Mouse (Mus musculus): ENCODE data around the gene Nup98.

Gene Nup98

DNA sequence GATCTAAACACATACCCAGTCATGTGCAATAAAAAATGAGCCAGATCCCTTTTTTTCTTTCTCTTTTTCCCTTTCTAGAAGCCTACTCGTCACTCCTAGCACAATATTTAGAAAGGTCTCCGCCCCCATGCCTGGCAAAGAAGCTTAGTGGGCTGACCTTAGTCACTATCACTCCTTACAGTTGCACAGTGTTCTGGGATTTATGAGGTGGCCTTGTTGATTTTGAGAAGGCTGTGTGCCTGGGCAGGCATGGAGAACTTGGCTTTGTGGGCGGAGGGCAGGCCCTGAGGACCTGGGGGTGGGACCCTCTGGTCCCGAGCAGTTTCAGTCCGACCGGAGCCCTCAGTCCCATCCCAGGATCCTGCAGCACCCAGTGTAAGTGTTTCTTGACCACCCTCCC lies 19.8 kb upstream of the Nup98 start:
- no peak for DNase-seq (ENCODE audit: low read depth)

DNA sequence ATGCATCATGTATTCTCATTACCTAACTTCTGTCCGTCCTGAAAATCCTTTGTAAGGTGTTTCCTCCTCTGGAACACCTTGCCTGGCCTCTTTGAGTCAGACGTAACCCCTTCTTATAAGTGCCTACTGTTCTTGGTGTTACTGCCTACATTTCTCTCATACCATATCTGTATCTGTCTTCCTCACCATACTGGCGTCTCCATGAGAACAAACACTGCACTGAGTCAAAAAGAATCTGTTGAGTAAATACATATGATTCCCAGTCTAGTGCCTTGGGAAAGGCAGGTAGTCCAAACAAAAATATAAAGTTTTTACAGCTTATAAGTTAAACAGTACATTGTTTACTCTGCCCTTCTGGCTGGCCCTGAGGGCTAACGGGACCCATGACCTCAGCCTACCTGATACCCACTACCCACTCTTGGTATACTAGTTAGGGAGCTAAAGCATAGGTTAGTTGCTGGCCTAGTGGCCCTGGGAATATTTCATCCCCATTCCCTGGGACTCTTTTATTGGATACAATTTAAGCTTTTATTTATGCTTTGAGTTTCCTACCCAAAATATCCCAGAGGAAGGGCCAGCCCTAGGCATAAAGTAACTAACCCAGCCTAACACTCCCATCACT lies 18.2 kb upstream of the Nup98 start:
- DNase-seq (ENCODE audit: low read depth): no peak

DNA sequence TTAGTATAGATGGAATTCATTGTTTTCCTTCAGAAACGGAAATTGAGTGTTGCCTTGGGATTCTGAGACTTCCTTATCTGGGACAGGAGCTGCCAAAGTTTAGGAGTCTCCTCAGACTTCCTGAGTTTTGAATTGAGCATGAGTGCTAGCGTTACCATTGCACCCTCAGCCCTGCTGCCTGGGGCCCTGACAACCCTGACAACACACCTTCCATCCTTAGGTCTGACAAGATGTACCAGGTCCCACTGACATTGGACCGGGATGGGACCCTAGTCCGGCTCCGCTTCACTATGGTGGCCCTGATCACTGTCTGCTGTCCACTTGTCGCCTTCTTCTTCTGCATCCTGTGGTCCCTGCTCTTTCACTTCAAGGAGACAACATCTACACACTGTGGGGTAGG lies 16.1 kb upstream of the Nup98 start:
- no peak for DNase-seq (ENCODE audit: low read depth)

DNA sequence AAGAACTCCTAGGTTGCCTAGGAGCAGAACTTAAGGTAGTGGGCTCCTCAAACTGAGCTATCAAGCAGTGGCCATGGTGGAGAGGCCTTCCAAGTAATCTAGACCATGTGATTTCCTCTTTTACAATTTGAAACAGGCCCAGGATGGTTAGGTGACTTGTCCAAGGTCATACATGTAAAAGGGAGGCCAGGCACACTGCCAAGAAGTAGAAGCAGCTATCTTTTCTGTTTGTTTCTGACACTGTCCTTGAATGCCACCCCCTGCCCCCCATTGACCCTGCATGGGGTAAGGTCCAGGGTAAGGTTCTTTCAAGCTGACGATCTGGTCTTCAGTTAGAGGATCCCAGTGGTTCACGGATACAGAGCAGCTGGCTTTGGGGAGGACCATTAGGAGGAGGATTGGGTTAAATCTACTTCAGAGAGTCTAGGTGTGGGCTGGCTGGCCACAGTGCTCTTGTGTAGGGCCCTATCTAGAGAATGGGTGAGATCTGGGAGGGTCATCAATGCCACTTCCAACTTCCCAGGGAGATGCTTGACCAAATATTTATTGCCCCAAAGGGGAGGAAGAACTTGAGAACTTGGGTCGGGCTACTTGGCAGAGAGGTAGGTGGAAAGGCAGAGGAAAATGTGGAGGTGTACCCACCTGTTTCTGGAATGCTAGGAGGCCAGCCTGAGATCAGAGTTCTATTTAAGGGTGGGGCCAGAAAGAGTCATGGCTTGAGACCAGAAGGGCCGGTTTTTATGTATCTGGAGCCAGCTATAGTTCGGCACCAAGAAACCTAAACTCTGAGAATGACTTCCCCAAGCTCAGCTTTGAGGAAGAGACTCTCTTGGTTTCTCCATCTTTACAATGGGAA lies 14.1 kb upstream of the Nup98 start:
- DNase-seq (ENCODE audit: low read depth): no peak

- no peak for DNase-seq (ENCODE audit: low read depth)
These were observed 13.0 kb upstream of the Nup98 start for GRCm38 (mm10) chr7:102222830-102223556.

- DNase-seq (ENCODE audit: low read depth): no peak
These were observed 12.4 kb upstream of the Nup98 start for GRCm38 (mm10) chr7:102222336-102222735.

DNA sequence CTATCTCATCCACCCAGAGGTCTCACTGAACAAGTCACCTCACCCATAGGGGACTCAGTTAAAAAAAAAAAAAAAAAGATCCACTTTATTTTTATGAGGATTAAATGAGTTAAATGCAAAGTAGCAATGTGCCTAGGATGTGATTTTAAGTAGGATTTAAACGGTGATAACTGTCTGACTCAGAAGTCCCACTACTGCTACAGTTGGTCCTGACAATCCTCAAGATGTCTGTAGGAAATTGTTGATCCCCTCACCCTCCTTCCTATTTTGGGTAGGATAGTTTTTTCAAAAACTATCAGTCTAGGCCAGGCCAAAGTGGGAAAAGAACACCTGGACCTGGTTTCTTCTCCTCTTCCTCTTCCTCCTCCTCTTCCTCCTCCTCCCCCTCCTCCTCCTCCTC lies 11.9 kb upstream of the Nup98 start:
- no peak for DNase-seq (ENCODE audit: low read depth)

GRCm38 (mm10) chr7:102211071-102211470 lies 1.1 kb upstream of the Nup98 start:
- DNase-seq (ENCODE audit: low read depth): no peak

DNA sequence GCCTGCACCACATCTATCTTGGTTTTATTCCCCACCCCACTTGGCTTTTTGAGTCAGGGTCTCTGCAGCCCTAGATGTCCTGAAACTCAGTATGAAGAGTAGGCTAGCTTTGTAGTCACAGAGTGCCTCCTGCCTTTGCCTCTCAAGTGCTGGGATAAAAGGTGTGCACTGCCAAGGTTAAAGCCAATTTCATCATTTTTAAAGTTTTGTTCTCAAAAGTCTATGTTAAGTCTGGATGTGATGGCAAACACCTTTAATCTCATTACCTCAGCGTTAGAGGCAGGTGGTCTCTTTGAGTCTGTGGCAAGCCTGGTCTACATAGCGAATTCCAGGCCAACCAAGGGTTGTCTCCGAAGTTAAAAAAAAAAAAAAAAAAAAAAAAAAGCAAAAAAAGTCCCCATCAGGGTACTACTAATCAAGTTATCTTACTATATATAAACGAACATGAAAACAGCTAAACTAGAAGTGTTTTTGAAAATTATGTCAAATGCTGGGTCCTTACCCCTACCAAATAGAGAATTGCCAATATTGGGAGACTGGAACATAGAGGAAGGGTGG lies 1.1 kb downstream of the Nup98 start:
- no peak for DNase-seq (ENCODE audit: low read depth)

DNA sequence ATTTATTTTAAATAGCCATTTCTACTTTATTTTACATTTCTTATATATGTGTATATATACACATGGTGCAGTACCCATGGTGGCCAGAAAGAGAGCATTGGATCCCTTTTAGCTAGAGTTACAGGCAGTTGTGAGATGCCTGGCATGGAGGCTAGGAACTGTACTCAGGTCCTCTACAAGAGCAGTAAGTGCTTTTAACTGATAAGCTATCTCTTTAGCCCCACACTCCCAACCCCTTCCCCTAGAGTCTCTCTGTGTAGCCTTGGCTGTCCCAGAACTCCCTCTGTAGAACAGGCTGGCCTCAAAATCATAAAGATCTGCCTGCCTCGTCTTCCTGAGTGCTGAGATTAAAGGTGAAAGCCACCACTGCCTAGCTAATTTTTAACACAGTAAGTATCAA lies 4.3 kb downstream of the Nup98 start:
- DNase-seq (ENCODE audit: low read depth): peak; percentile 41

GRCm38 (mm10) chr7:102204296-102204857 lies 5.6 kb downstream of the Nup98 start:
- DNase-seq (ENCODE audit: low read depth): no peak

GRCm38 (mm10) chr7:102200996-102201785 lies 8.8 kb downstream of the Nup98 start:
- no peak for DNase-seq (ENCODE audit: low read depth)

GRCm38 (mm10) chr7:102200576-102200975 lies 9.4 kb downstream of the Nup98 start:
- no peak for DNase-seq (ENCODE audit: low read depth)

- no peak for DNase-seq (ENCODE audit: low read depth)
These were observed 17.6 kb downstream of the Nup98 start for GRCm38 (mm10) chr7:102192356-102192755.

DNA sequence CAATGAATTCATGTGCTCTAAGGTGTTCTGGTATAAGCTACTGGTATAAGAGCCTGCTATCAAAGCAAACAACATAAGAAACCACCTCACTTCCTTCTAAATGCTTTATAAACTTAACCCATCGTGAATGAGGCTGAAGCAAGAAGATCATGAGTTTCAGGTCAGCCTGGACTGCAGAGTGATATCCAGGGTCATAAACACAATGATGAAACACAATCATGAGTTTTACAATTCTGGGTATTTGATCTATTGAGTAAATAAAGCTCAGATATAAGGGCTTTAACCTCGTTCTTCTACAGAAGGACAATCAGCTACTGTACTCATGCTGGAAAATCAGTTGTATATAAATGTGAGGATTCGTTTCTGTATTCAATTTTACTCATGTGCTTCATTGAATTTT lies 26.1 kb downstream of the Nup98 start:
- no peak for DNase-seq (ENCODE audit: low read depth)

- peak; percentile 15 for DNase-seq (ENCODE audit: low read depth)
These were observed 39.7 kb downstream of the Nup98 start for GRCm38 (mm10) chr7:102170300-102170699.

GRCm38 (mm10) chr7:102153691-102154090 lies 56.3 kb downstream of the Nup98 start:
- DNase-seq (ENCODE audit: low read depth): no peak

- DNase-seq (ENCODE audit: low read depth): no peak
These were observed 72.1 kb downstream of the Nup98 start for GRCm38 (mm10) chr7:102137898-102138297.

DNA sequence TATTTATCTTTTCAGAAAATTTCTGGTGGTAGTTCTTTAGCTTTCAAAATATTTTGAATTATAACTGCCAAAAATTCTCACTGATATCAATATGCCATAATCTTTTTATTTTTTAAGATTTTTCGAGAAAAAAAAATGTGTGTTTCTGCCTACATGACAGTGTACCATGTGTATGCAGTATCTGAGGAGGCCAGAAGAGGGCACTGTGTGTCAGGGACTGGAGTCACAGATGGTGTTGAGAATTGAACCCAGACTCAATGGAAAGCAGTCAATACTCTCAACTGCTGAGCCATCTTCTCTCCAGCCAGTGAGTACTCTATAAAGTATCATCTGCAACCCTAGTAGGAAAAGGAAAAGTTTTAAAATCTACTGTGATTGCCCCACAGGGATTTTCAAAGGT lies 72.5 kb downstream of the Nup98 start:
- peak; percentile 56 for DNase-seq (ENCODE audit: low read depth)

- DNase-seq (ENCODE audit: low read depth): no peak
These were observed 77.6 kb downstream of the Nup98 start for GRCm38 (mm10) chr7:102132395-102132794.

DNA sequence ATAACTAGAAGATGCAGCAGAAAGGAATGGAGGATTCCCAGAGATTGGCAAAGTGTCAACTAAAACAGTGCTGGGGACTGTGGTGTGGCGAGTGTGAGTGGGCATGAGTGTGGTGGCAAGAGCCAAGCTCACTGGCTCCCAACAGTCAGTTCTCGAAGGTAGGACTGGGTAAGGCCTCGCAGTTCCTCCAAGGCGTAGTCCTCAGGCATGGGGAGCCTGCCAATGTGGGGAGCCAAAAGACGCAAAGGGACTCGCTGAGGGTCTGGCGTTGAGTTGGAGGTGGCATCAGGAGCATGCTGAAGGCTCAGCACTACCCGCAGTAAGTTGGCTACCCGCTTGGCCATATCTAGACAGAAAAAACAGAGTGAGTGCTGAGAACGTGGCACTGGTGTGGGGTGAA lies 89.7 kb downstream of the Nup98 start:
- DNase-seq (ENCODE audit: low read depth): no peak

DNA sequence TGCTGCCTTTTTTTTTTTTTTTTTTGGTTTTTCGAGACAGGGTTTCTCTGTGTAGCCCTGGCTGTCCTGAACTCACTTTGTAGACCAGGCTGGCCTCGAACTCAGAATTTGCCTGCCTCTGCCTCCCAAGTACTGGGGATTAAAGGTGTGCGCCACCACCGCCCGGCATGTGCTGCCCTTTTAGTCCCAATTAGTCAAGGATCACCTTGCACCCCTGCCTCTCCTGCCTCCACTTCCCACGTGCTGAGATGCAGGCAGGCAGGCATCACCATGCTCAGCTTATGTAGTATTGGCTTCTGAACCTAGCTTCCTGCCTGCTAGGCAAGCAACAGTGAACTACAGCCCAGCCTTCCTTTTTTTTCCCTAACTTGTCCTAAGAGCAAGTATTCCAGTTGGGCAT lies 92.6 kb downstream of the Nup98 start:
- no peak for DNase-seq (ENCODE audit: low read depth)

Measured in c-Kit-positive CD71-positive TER-119-negative erythroid progenitor cells, embryonic 14.5 days (primary cell).